Mouse (Mus musculus) heart, embryonic 14.5 days (tissue): ENCODE measurements around the gene Gtf2ird2. TPM values are rescaled to one million over a fixed set of nuclear protein-coding genes. Genes with fewer than 3 reads are reported as not detected.

Experiments
- ATAC-seq: fragments of 200-750 bp; cut with Nextera tagmentation; 2 replicates; pipeline ENCODE4 v1.8.0; 2017; ENCODE audit warnings: low read depth, moderate TSS enrichment; ENCODE audit not compliant: insufficient number of reproducible peaks, insufficient read depth, low FRiP score
- H3K27ac ChIP-seq, 2 experiments: fragments of 200-500 bp in 1 of 2; fragments of 300-500 bp in 1 of 2; sonication (generic) in 1 of 2; replicated peaks in 1 of 2; 2 replicates each; pipeline ENCODE4 v1.5.1; 2012 to 2014; ENCODE audit warnings: low read depth in 2 of 2, low read length in 2 of 2, control low read depth in 1 of 2, mild to moderate bottlenecking in 1 of 2, mixed read lengths in 1 of 2; ENCODE audit not compliant: control insufficient read depth in 1 of 2, insufficient read depth in 1 of 2
- H3K27me3 ChIP-seq: fragments of 300-500 bp; sonication (generic); 2 replicates; pipeline ENCODE4 v1.6.1; 2014; ENCODE audit warnings: mild to moderate bottlenecking, low read length, control low read depth; ENCODE audit not compliant: control insufficient read depth, insufficient read depth
- H3K36me3 ChIP-seq: fragments of 300-500 bp; sonication (generic); 2 replicates; pipeline ENCODE4 v1.6.1; 2014; ENCODE audit warnings: mild to moderate bottlenecking, control low read depth, low read length, mixed read lengths; ENCODE audit not compliant: control insufficient read depth, insufficient read depth
- H3K4me1 ChIP-seq, 2 experiments: fragments of 200-500 bp in 1 of 2; fragments of 300-500 bp in 1 of 2; sonication (generic) in 1 of 2; 2 replicates each; pipeline ENCODE4 v1.6.1; 2012 to 2014; ENCODE audit warnings: low read length in 2 of 2, control low read depth in 1 of 2, mixed read lengths in 1 of 2; ENCODE audit not compliant: control insufficient read depth in 2 of 2, insufficient read depth in 2 of 2
- H3K4me2 ChIP-seq: fragments of 300-500 bp; sonication (generic); 2 replicates; pipeline ENCODE4 v1.6.1; 2014; ENCODE audit warnings: mild to moderate bottlenecking, low read length
- H3K4me3 ChIP-seq, 2 experiments: fragments of 200-500 bp in 1 of 2; fragments of 300-500 bp in 1 of 2; sonication (generic) in 1 of 2; 2 replicates each; pipeline ENCODE4 v1.5.1; 2012 to 2014; ENCODE audit warnings: low read length in 2 of 2, mild to moderate bottlenecking in 2 of 2, control low read depth in 1 of 2, low read depth in 1 of 2, moderate library complexity in 1 of 2; ENCODE audit not compliant: control insufficient read depth in 1 of 2, insufficient read depth in 1 of 2
- H3K9ac ChIP-seq: fragments of 300-500 bp; sonication (generic); 2 replicates; pipeline ENCODE4 v1.6.1; 2014; ENCODE audit warnings: mild to moderate bottlenecking, low read length
- H3K9me3 ChIP-seq: fragments of 300-500 bp; sonication (generic); 2 replicates; pipeline ENCODE4 v1.6.1; 2016; ENCODE audit warnings: low read length, control low read depth; ENCODE audit not compliant: control insufficient read depth
- WGBS: fragments of 180-500 bp; shearing (Covaris S2); extraction: QIAGEN DNeasy Blood & Tissue Kit; methylation state at CpG from one replicate; pipeline ENCODE4 v1.1.7; 2014; 5-methylcytosine and 5-hydroxymethylcytosine counted together
- polyA plus RNA-seq: library from polyadenylated mRNA; unstranded; fragments of >200 nt; fragmentation: Nextera tagmentation; extraction: Ambion mirVana; gene quantifications from 2 replicates; pipeline ENCODE4 v1.2.1, GENCODE M21; 2014

The Gtf2ird2 gene
- polyA plus RNA-seq, 1 experiment from 2014 or later, result 6.5 TPM

DNA sequence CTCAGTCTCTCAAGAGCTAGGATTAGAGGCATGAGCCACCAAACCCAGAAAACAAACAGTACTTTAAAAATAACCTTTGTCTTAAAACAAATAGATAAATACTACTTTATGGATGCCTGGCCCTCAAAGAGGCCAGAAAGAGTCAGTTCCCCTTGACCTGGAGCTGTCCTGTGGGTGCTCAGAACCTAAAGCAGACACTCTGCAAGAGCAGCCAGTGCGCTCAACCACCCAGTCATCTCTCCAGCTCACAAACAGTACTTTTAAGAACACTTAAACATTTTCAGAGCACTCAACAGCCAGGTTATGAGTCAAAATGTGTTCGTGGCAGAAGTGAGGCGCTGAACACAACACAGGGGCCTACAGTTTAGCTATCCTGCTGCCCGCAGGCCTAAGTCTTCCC is 67.3 kb downstream of the Gtf2ird2 start:
- Histone ChIP-seq H3K9me3 (no peaks in the 10 kb centered on the region), H3K4me1 (no peaks in the 10 kb centered on the region), H3K27me3 (no peaks in the 10 kb centered on the region), H3K4me3 (no peak overlapping the region), H3K9ac (no peak overlapping the region), H3K27ac (no peak overlapping the region), H3K4me2 (no peak overlapping the region), H3K36me3 (peaks cover 100% of the 10 kb centered on the region)
- no peak for ATAC-seq
- WGBS, result 95% methylated on average over 4 of the region's 4 CpGs

DNA sequence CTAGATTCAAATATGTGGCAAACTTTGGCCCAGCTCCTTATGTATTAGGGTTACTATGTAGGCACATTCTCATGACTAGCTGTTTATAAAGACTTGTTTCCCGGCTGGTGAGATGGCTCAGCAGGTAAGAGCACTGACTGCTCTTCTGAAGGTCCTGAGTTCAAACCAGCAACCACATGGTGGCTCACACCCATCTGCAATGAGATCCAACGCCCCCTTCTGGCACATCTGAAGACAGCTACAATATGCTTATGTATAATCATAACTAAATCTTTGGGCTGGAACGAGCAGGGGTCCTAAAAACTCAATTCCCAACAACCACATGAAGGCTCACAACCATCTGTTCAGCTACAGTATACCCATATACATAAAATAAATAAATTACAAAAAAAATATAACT is 70.0 kb downstream of the Gtf2ird2 start:
- H3K36me3 ChIP-seq, result peaks cover 97% of the 10 kb centered on the region
- no peak for ATAC-seq

DNA sequence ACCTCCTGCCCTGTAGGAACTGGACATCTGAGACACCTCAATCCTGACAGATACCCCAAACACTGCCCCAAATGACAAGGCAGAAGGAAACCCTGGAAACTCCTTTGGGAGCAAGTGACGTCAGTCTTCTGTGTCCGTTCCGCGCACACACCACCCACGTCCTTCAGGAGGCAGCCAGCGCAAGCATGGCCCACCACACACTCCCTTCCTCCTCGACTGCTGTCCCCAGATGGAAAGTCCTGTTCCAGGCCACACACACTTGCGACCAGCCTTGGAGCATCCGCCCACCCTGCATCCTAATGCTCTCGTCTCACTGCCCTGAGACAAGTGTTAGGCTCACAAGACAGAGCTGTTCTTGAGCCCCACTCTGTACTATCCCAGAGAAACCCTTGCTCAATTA is 71.5 kb downstream of the Gtf2ird2 start:
- Histone ChIP-seq H3K4me2 (no peak overlapping the region), H3K4me3 (no peak overlapping the region), H3K4me1 (no peaks in the 10 kb centered on the region), H3K36me3 (peaks cover 97% of the 10 kb centered on the region), H3K27ac (no peak overlapping the region), H3K27me3 (no peaks in the 10 kb centered on the region), H3K9ac (no peak overlapping the region), H3K9me3 (no peaks in the 10 kb centered on the region)
- WGBS, result 90% methylated on average over 10 of the region's 10 CpGs
- ATAC-seq, result no peak

More for the DNA sequence above, 70.0 kb downstream of the Gtf2ird2 start:
- Histone ChIP-seq H3K27me3 (no peaks in the 10 kb centered on the region), H3K4me3 (no peak overlapping the region), H3K9me3 (no peaks in the 10 kb centered on the region), H3K9ac (no peak overlapping the region), H3K4me2 (no peak overlapping the region), H3K4me1 (no peaks in the 10 kb centered on the region), H3K27ac (no peak overlapping the region)
- 70% methylated on average over 3 of the region's 3 CpGs for WGBS

DNA sequence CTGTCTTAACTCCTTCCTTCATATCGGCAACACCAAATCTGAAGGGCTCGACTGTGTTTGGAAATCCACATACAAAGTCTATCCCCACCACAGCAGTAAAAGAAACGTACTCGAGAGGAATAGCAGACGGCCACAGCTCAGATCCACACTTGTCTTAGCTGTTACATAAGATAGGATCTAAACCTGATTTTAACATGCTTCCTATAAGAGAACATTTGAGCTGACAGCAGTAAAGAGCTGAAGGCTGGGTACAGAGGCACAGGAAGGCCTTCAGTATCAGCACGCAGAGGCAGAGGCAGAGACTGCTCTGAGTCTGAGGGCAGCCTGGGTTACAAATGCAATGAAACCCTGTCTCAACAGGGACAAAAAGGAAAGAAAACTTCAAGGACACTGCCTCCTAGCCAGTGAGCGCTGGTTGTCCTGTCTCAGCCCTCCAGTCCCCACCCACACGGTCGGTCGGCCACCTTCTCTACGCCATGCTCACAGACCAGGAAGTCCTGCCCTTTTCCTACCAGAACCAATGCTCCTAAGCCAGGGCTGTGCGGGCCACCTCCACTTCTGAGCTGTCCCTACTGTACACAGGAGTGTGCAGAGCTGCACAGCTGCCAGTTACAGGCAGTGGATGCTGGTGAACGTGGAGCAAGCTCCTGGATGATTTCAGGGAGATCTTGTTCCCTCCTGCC is 73.7 kb downstream of the Gtf2ird2 start:
- Histone ChIP-seq H3K27me3 (no peaks in the 10 kb centered on the region), H3K27ac (no peak overlapping the region), H3K36me3 (peaks cover 97% of the 10 kb centered on the region), H3K4me2 (no peak overlapping the region), H3K4me1 (no peaks in the 10 kb centered on the region), H3K4me3 (no peak overlapping the region), H3K9me3 (no peaks in the 10 kb centered on the region), H3K9ac (no peak overlapping the region)
- WGBS, result 80% methylated on average over 13 of the region's 13 CpGs
- ATAC-seq, result no peak

DNA sequence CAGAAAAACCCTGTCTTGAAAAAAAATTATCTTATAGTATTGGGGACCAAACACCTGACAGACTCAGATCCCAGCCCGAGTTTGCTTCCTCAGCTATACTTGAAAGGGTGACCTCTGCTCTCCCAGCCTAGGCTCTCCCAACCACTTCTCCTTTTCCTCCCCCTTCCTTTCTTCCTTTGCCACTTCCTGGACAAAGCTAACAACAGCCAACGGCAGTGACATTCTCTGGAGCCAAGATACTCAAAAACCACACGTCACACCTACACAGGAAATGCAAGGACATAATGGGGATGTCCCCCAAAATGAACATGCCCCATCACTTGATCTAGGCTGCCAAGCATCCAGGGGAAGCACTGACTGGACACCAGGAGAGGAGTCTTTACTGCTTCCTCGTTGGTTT is 74.6 kb downstream of the Gtf2ird2 start:
- Histone ChIP-seq H3K36me3 (peaks cover 97% of the 10 kb centered on the region), H3K4me1 (no peaks in the 10 kb centered on the region), H3K9ac (no peak overlapping the region), H3K27ac (no peak overlapping the region), H3K27me3 (no peaks in the 10 kb centered on the region), H3K9me3 (no peaks in the 10 kb centered on the region), H3K4me3 (no peak overlapping the region), H3K4me2 (no peak overlapping the region)
- WGBS, result 71% methylated on average over 4 of the region's 4 CpGs
- no peak for ATAC-seq

DNA sequence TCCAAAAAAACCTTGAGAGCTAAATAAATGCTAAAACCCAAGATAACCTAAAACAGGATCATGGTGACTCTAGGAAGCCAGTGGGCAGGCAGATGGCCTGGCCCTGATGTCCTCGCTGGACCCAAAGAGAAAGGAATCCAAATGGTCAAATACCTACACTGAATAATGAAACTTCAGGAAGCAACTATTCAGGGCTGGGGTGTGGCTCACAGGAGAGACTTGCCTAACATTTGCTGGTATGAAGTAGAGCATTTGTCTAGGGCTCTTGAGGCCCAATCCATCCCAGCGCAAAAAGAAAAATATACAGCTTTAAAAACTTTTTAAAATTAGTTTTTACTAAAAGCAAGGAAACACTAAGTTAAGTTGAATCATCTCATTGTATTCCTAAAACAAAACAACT is 75.1 kb downstream of the Gtf2ird2 start:
- H3K4me2 ChIP-seq, result no peak overlapping the region
- peaks cover 97% of the 10 kb centered on the region for H3K36me3 ChIP-seq
- 85% methylated on average over 2 of the region's 2 CpGs for WGBS
- no peaks in the 10 kb centered on the region for H3K9me3 ChIP-seq
- H3K27me3 ChIP-seq, result no peaks in the 10 kb centered on the region
- H3K9ac ChIP-seq, result no peak overlapping the region
- H3K27ac ChIP-seq, result no peak overlapping the region
- ATAC-seq, result no peak
- H3K4me3 ChIP-seq, result no peak overlapping the region
- H3K4me1 ChIP-seq, result no peaks in the 10 kb centered on the region

DNA sequence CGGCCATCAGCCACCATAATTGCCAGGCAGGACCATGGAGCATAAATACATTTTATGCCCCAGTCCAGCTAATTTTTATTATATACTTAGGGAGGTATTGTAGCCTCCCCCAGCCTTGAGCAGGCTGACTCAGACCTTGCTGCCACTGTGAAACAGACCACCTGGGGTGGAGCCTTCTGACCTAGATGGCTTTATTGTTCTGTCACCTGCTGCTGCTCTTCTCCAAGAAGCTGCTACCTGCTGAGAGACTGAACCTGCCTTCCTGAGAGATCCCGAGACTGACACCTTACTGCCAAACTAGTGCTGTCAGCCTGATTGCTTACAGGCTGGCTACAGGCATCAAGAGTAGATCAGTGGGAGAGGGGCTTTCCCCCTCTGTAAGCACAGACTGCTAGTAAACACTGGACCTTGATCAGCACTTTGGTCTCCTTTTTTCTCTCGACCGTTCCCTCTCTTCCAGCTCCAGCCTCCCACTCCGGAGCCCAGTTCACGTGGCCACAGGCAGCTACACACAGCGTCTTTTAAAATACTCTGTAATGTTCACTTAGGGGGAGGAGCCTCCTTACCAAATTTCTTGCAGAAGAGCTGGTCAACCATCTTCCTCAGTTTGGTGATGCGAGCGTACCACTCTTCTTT is 76.3 kb downstream of the Gtf2ird2 start:
- Histone ChIP-seq H3K36me3 (peaks cover 97% of the 10 kb centered on the region), H3K9ac (no peak overlapping the region), H3K4me3 (no peak overlapping the region), H3K9me3 (no peaks in the 10 kb centered on the region), H3K4me2 (no peak overlapping the region), H3K27ac (no peak overlapping the region), H3K27me3 (no peaks in the 10 kb centered on the region), H3K4me1 (no peaks in the 10 kb centered on the region)
- 92% methylated on average over 9 of the region's 9 CpGs for WGBS
- ATAC-seq, result no peak

DNA sequence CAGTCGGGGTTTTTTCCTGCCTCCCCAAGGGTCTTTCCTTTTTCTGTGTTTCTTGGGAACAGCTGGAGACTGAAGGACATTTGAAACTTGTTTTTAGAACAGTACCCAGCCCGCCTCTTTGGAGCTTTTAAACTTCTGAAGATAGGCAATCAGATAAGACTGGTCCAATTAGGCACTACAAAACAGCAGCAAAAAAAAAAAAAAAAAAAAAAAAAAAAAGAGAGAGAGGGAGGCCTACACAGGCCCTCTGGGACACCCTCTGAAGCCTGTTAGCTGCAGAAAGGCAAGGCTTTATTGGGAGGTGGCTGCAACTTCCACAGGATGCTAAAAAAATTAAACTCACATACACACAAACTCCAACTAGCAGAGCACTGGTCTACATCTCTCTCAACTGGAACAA is 82.1 kb downstream of the Gtf2ird2 start:
- ATAC-seq, result no peak
- WGBS, result 80% methylated on average over 2 of the region's 2 CpGs

More for the DNA sequence above, 82.1 kb downstream of the Gtf2ird2 start:
- no peaks in the 10 kb centered on the region for H3K9me3 ChIP-seq
- H3K27ac ChIP-seq, result no peak overlapping the region
- no peak overlapping the region for H3K9ac ChIP-seq
- H3K36me3 ChIP-seq, result peaks cover 100% of the 10 kb centered on the region
- no peaks in the 10 kb centered on the region for H3K27me3 ChIP-seq
- no peak overlapping the region for H3K4me2 ChIP-seq
- H3K4me3 ChIP-seq, result no peak overlapping the region
- H3K4me1 ChIP-seq, result no peaks in the 10 kb centered on the region
